Mouse (Mus musculus): ENCODE measurements around the gene Gje1. TPM values are rescaled to one million over a fixed set of nuclear protein-coding genes. Genes with fewer than 3 reads are reported as not detected.

Gje1 gene
- polyA plus RNA-seq, 1 experiment from 2014 or later, result not detected

- Histone ChIP-seq H3K4me1 (replicated peaks) (peaks cover 11% of the 10 kb centered on the region), H3K9me3 (replicated peaks) (no peaks in the 10 kb centered on the region), H3K4me2 (no peak overlapping the region), H3K9ac (no peak overlapping the region), H3K4me3 (replicated peaks) (no peak overlapping the region), H3K27ac (replicated peaks) (no peak overlapping the region), H3K36me3 (replicated peaks) (peaks cover 7% of the 10 kb centered on the region; the same call in 1 of the 2 replicates), H3K27me3 (no peaks in the 10 kb centered on the region)
- 86% methylated on average over 1 of the region's 1 CpGs for WGBS (ENCODE audit: insufficient replicate concordance)
- no peak for ATAC-seq (ENCODE audit: insufficient read depth)
Measured at GRCm38 (mm10) chr10:14685663-14686062, 32.4 kb downstream of the Gje1 start.

DNA sequence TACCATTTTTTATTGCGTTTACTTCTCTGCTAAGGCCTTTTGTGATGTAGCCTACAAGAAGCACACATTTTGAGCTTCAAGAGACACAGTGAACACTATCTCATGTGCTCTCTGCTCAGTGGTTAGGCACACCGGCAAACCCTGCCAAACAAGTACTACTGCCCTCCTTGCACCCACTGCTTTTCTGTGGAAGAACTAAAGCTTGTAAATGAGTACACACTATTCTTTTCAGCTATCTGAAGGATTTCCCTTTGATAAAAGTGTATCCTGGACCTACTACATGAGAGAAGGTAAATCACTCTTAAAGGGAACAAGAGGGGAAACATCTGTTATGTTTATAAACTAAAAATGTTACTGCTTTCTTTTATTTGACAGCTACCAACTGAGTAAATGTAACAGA lies 51.9 kb downstream of the Gje1 start:
- no peak for ATAC-seq (ENCODE audit: insufficient read depth)
- H3K27me3 ChIP-seq, result no peaks in the 10 kb centered on the region
- H3K9me3 ChIP-seq (replicated peaks), result no peaks in the 10 kb centered on the region
- no peak overlapping the region for H3K9ac ChIP-seq
- H3K4me2 ChIP-seq, result no peak overlapping the region
- 89% methylated on average over 2 of the region's 2 CpGs for WGBS (ENCODE audit: insufficient replicate concordance)
- no peak overlapping the region for H3K27ac ChIP-seq (replicated peaks)
- H3K4me1 ChIP-seq (replicated peaks), result no peaks in the 10 kb centered on the region
- no peak overlapping the region for H3K4me3 ChIP-seq (replicated peaks)
- H3K36me3 ChIP-seq (replicated peaks), result peaks cover 17% of the 10 kb centered on the region

Other genes starting within 250 kb of the Gje1 start
- gene Adgrg6, start 172.6 kb downstream of the Gje1 start, polyA plus RNA-seq (2015; fragmentation: Nextera tagmentation; extraction: Ambion mirVana), result 0.52 and 0.84 TPM in 2 replicates
- 33.4 and 37.9 TPM in 2 replicates for gene Vta1, start 12.7 kb downstream of the Gje1 start, polyA plus RNA-seq (2015; fragmentation: Nextera tagmentation; extraction: Ambion mirVana)
- gene Nmbr, start 12.6 kb downstream of the Gje1 start, polyA plus RNA-seq (2015; fragmentation: Nextera tagmentation; extraction: Ambion mirVana), result 0.15 TPM in 1 of 2 replicates, not detected in the other

Measured in liver, embryonic 15.5 days (tissue).